10 mouse cellular contexts compared by ENCODE assay signal in the genomic region with DNA sequence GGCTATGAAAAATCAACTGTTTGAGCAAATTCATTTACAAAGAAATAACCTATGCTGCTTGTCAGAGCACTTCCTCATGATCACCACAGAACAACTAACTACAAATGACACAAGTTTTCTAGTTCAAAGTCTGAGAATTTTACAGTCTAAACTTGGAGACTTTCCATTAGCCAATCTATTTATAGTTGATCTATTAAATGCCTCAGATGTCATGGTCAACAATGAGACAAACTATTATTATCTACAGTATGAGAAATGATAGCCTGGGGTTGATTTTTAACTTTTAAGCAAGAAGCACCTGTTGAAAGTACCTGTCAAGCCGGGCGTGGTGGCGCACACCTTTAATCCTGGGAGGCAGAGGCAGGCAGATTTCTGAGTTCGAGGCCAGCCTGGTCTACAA. TPM values are rescaled to one million over a fixed set of nuclear protein-coding genes. Genes with fewer than 3 reads are reported as not detected.
A peak's percentile ranks its signal among the peaks of the same experiment; 100 is the strongest.
DNase-seq lines count a peak whose midpoint lies in the region; ATAC-seq and TF ChIP-seq lines count a peak whose summit lies in the region.
"Had no signal": no experiment of that assay in that cellular context is flagged by ENCODE, and none has a peak within 500 bp of the region (broad histone marks: within the 10 kb centered on the region; RNA-seq: fewer than 3 reads in every experiment).

No protein-coding gene starts in this region.

- H3K4me3 ChIP-seq in intestine, embryonic 14.5 days (ENCODE audit: low read depth, low read length) = no peak overlapping the region
- H3K4me3 ChIP-seq in intestine, embryonic 16.5 days (ENCODE audit: low read length) = no peak overlapping the region
- H3K4me3 ChIP-seq in midbrain, embryonic 12.5 days = no peak overlapping the region
- no peak overlapping the region for H3K4me3 ChIP-seq in midbrain, postnatal 0 days (ENCODE audit: low read depth, low read length)
- no peak overlapping the region for H3K4me3 ChIP-seq in limb, embryonic 14.5 days (replicated peaks; ENCODE audit: low read length)
- no peak overlapping the region for H3K4me3 ChIP-seq in stomach, embryonic 16.5 days (replicated peaks; ENCODE audit: low read length)

- 94% methylated on average over 4 of the region's 4 CpGs for WGBS in intestine, embryonic 14.5 days
- 78% methylated on average over 4 of the region's 4 CpGs for WGBS in intestine, embryonic 16.5 days
- WGBS in midbrain, embryonic 12.5 days = 94% methylated on average over 4 of the region's 4 CpGs
- WGBS in midbrain, postnatal 0 days = 97% methylated on average over 4 of the region's 4 CpGs
- WGBS in limb, embryonic 14.5 days = 96% methylated on average over 4 of the region's 4 CpGs
- WGBS in stomach, embryonic 16.5 days = 87% methylated on average over 4 of the region's 4 CpGs

- no peaks in the 10 kb centered on the region for H3K27me3 ChIP-seq in intestine, embryonic 14.5 days (replicated peaks; ENCODE audit: control insufficient read depth, insufficient read depth, low read length)
- no peaks in the 10 kb centered on the region for H3K27me3 ChIP-seq in intestine, embryonic 16.5 days (replicated peaks; ENCODE audit: control insufficient read depth, insufficient read depth, low read length)
- H3K27me3 ChIP-seq in midbrain, embryonic 12.5 days = no peaks in the 10 kb centered on the region
- no peaks in the 10 kb centered on the region for H3K27me3 ChIP-seq in midbrain, postnatal 0 days (ENCODE audit: insufficient read depth, low read length)
- no peaks in the 10 kb centered on the region for H3K27me3 ChIP-seq in limb, embryonic 14.5 days (ENCODE audit: control insufficient read depth, insufficient read depth, low read length)
- H3K27me3 ChIP-seq in stomach, embryonic 16.5 days (ENCODE audit: control insufficient read depth, insufficient read depth, low read length) = no peaks in the 10 kb centered on the region
- H3K27me3 ChIP-seq: megakaryocyte, embryonic 14.5 days had no signal

- no peak for TF ChIP-seq CTCF in midbrain, postnatal 0 days (IDR thresholded peaks at IDR 0.05)

- no peaks in the 10 kb centered on the region for H3K9me3 ChIP-seq in intestine, embryonic 14.5 days (ENCODE audit: control insufficient read depth, low read length)
- no peaks in the 10 kb centered on the region; the same call in 1 of the 2 replicates for H3K9me3 ChIP-seq in intestine, embryonic 16.5 days (ENCODE audit: control insufficient read depth, low read length)
- H3K9me3 ChIP-seq in midbrain, embryonic 12.5 days = no peaks in the 10 kb centered on the region
- no peaks in the 10 kb centered on the region for H3K9me3 ChIP-seq in midbrain, postnatal 0 days (ENCODE audit: low read length)
- no peaks in the 10 kb centered on the region for H3K9me3 ChIP-seq in limb, embryonic 14.5 days (ENCODE audit: control insufficient read depth, low read length)
- no peaks in the 10 kb centered on the region for H3K9me3 ChIP-seq in stomach, embryonic 16.5 days (replicated peaks; ENCODE audit: control insufficient read depth, low read length)
- H3K9me3 ChIP-seq: heart, embryonic 10.5 days; megakaryocyte, embryonic 14.5 days had no signal

- peak overlapping the region; percentile 78; the same call in 1 of the 2 replicates for H3K4me2 ChIP-seq in intestine, embryonic 14.5 days (ENCODE audit: low read length)
- H3K4me2 ChIP-seq in intestine, embryonic 16.5 days (ENCODE audit: low read depth, low read length) = no peak overlapping the region
- H3K4me2 ChIP-seq in midbrain, embryonic 12.5 days (replicated peaks) = peak overlapping the region; percentile 68; the same call in 1 of the 2 replicates
- H3K4me2 ChIP-seq in midbrain, postnatal 0 days (ENCODE audit: low read depth, low read length, poor library complexity, severe bottlenecking) = no peak overlapping the region
- 0 out of 2 replicates have a peak overlapping the region, but pooled peaks have one; percentile 72 for H3K4me2 ChIP-seq in limb, embryonic 14.5 days (replicated peaks; ENCODE audit: low read depth, low read length, severe bottlenecking)
- H3K4me2 ChIP-seq in stomach, embryonic 16.5 days (ENCODE audit: low read depth, low read length) = peak overlapping the region; percentile 64; the same call in 1 of the 2 replicates

- DNase-seq in intestine, embryonic 14.5 days (ENCODE audit: low spot score) = no peak
- no peak for DNase-seq in midbrain, postnatal 0 days (ENCODE audit: low spot score)
- DNase-seq in limb, embryonic 14.5 days (ENCODE audit: low spot score) = no peak
- DNase-seq in thymus, postnatal 10 days (ENCODE audit: low spot score in 2 of 2) = no peak
- DNase-seq: thymus, postnatal 14 days had no signal

- no peak for ATAC-seq in intestine, embryonic 14.5 days (replicated peaks; ENCODE audit: low FRiP score, low TSS enrichment, low read depth)
- no peak for ATAC-seq in intestine, embryonic 16.5 days
- no peak for ATAC-seq in midbrain, embryonic 12.5 days (ENCODE audit: low FRiP score, low read depth)
- ATAC-seq in midbrain, postnatal 0 days (ENCODE audit: low FRiP score) = no peak
- no peak for ATAC-seq in limb, embryonic 14.5 days (ENCODE audit: low FRiP score, low read depth)
- ATAC-seq in stomach, embryonic 16.5 days (ENCODE audit: insufficient read depth, low FRiP score) = no peak

- peaks cover 25% of the 10 kb centered on the region for H3K36me3 ChIP-seq in intestine, embryonic 14.5 days (ENCODE audit: control insufficient read depth, insufficient read depth, low read length)
- peaks cover 3% of the 10 kb centered on the region; the same call in 1 of the 2 replicates for H3K36me3 ChIP-seq in intestine, embryonic 16.5 days (ENCODE audit: control insufficient read depth, insufficient read depth, low read length)
- H3K36me3 ChIP-seq in midbrain, embryonic 12.5 days = peaks cover 17% of the 10 kb centered on the region
- no peaks in the 10 kb centered on the region for H3K36me3 ChIP-seq in midbrain, postnatal 0 days (ENCODE audit: insufficient read depth, low read length)
- peaks cover 8% of the 10 kb centered on the region for H3K36me3 ChIP-seq in limb, embryonic 14.5 days (ENCODE audit: control insufficient read depth, insufficient read depth, low read length)
- H3K36me3 ChIP-seq in stomach, embryonic 16.5 days (ENCODE audit: control insufficient read depth, insufficient read depth, low read length) = peaks cover 15% of the 10 kb centered on the region

- peaks cover 8% of the 10 kb centered on the region for H3K4me1 ChIP-seq in intestine, embryonic 14.5 days (replicated peaks; ENCODE audit: control insufficient read depth, insufficient read depth, low read length)
- no peaks in the 10 kb centered on the region for H3K4me1 ChIP-seq in intestine, embryonic 16.5 days (ENCODE audit: control insufficient read depth, insufficient read depth, low read length)
- H3K4me1 ChIP-seq in midbrain, embryonic 12.5 days = peaks cover 10% of the 10 kb centered on the region
- H3K4me1 ChIP-seq in midbrain, postnatal 0 days (ENCODE audit: insufficient read depth, low read length) = no peaks in the 10 kb centered on the region
- peaks cover 3% of the 10 kb centered on the region for H3K4me1 ChIP-seq in limb, embryonic 14.5 days (ENCODE audit: control insufficient read depth, insufficient read depth, low read length)
- peaks cover 7% of the 10 kb centered on the region; the same call in 1 of the 2 replicates for H3K4me1 ChIP-seq in stomach, embryonic 16.5 days (ENCODE audit: control insufficient read depth, insufficient read depth, low read length)

- TF ChIP-seq POLR2A in limb, embryonic 14.5 days (IDR thresholded peaks at IDR 0.05; ENCODE audit: borderline replicate concordance, extremely low read depth, insufficient read depth, insufficient read length) = no peak

- H3K27ac ChIP-seq in intestine, embryonic 14.5 days (ENCODE audit: low read depth) = no peak overlapping the region
- H3K27ac ChIP-seq in intestine, embryonic 16.5 days (ENCODE audit: low read length) = no peak overlapping the region
- no peak overlapping the region for H3K27ac ChIP-seq in midbrain, embryonic 12.5 days (replicated peaks)
- no peak overlapping the region for H3K27ac ChIP-seq in midbrain, postnatal 0 days (ENCODE audit: low read depth, low read length)
- no peak overlapping the region for H3K27ac ChIP-seq in limb, embryonic 14.5 days (replicated peaks; ENCODE audit: low read depth, low read length)
- H3K27ac ChIP-seq in stomach, embryonic 16.5 days (ENCODE audit: low read length) = no peak overlapping the region

- H3K9ac ChIP-seq in intestine, embryonic 14.5 days (ENCODE audit: low read length) = no peak overlapping the region
- H3K9ac ChIP-seq in intestine, embryonic 16.5 days (ENCODE audit: low read depth, low read length) = no peak overlapping the region
- no peak overlapping the region for H3K9ac ChIP-seq in midbrain, embryonic 12.5 days (replicated peaks)
- no peak overlapping the region for H3K9ac ChIP-seq in midbrain, postnatal 0 days (replicated peaks; ENCODE audit: low read length, poor library complexity, severe bottlenecking)
- H3K9ac ChIP-seq in limb, embryonic 14.5 days (ENCODE audit: low read depth, low read length, severe bottlenecking) = no peak overlapping the region
- H3K9ac ChIP-seq in stomach, embryonic 16.5 days (ENCODE audit: low read length) = no peak overlapping the region

RNA-seq across cellular contexts. Expression of a gene that starts 1.7 kb away (rescaled TPM):
- 510 and 552 TPM in 2 replicates for polyA plus RNA-seq in intestine, embryonic 14.5 days (2014; fragmentation: Nextera tagmentation; extraction: Ambion mirVana)
- polyA plus RNA-seq in intestine, embryonic 16.5 days (2015; fragmentation: Nextera tagmentation; extraction: Ambion mirVana) = 393 and 415 TPM in 2 replicates
- polyA plus RNA-seq in midbrain, embryonic 12.5 days (2016; fragmentation: Nextera tagmentation; extraction: Ambion mirVana) = 831 and 843 TPM in 2 replicates
- total RNA-seq in midbrain, postnatal 0 days (2014; rRNA removed) = 46.2 and 57.2 TPM in 2 replicates
- polyA plus RNA-seq in midbrain, postnatal 0 days (2015; fragmentation: Nextera tagmentation; extraction: Ambion mirVana) = 133 and 142 TPM in 2 replicates
- 203 and 273 TPM in 2 replicates for polyA plus RNA-seq in limb, embryonic 14.5 days (2012; rRNA removed)
- polyA plus RNA-seq in limb, embryonic 14.5 days (2014; fragmentation: Nextera tagmentation; extraction: Ambion mirVana) = 548 and 588 TPM in 2 replicates
- polyA plus RNA-seq in stomach, embryonic 16.5 days (2015; fragmentation: Nextera tagmentation; extraction: Ambion mirVana) = 357 and 363 TPM in 2 replicates

RNA-seq across cellular contexts. Expression of a gene that starts 27.3 kb away (rescaled TPM):
- 5,694 and 5,748 TPM in 2 replicates for polyA plus RNA-seq in intestine, embryonic 14.5 days (2014; fragmentation: Nextera tagmentation; extraction: Ambion mirVana)
- 5,222 and 5,444 TPM in 2 replicates for polyA plus RNA-seq in intestine, embryonic 16.5 days (2015; fragmentation: Nextera tagmentation; extraction: Ambion mirVana)
- 4,523 and 4,594 TPM in 2 replicates for polyA plus RNA-seq in midbrain, embryonic 12.5 days (2016; fragmentation: Nextera tagmentation; extraction: Ambion mirVana)
- 2,296 and 2,489 TPM in 2 replicates for total RNA-seq in midbrain, postnatal 0 days (2014; rRNA removed)
- polyA plus RNA-seq in midbrain, postnatal 0 days (2015; fragmentation: Nextera tagmentation; extraction: Ambion mirVana) = 5,099 and 5,106 TPM in 2 replicates
- 2,776 and 3,384 TPM in 2 replicates for polyA plus RNA-seq in limb, embryonic 14.5 days (2012; rRNA removed)
- 4,586 and 4,744 TPM in 2 replicates for polyA plus RNA-seq in limb, embryonic 14.5 days (2014; fragmentation: Nextera tagmentation; extraction: Ambion mirVana)
- 4,720 and 4,955 TPM in 2 replicates for polyA plus RNA-seq in stomach, embryonic 16.5 days (2015; fragmentation: Nextera tagmentation; extraction: Ambion mirVana)

RNA-seq across cellular contexts. Expression of a gene that starts 33.2 kb away (rescaled TPM):
- polyA plus RNA-seq in intestine, embryonic 14.5 days (2014; fragmentation: Nextera tagmentation; extraction: Ambion mirVana) = 25.7 and 26.2 TPM in 2 replicates
- 24.6 and 24.8 TPM in 2 replicates for polyA plus RNA-seq in intestine, embryonic 16.5 days (2015; fragmentation: Nextera tagmentation; extraction: Ambion mirVana)
- polyA plus RNA-seq in midbrain, embryonic 12.5 days (2016; fragmentation: Nextera tagmentation; extraction: Ambion mirVana) = 16.8 and 17.0 TPM in 2 replicates
- 38.0 and 45.1 TPM in 2 replicates for total RNA-seq in midbrain, postnatal 0 days (2014; rRNA removed)
- polyA plus RNA-seq in midbrain, postnatal 0 days (2015; fragmentation: Nextera tagmentation; extraction: Ambion mirVana) = 12.2 and 14.2 TPM in 2 replicates
- 17.6 and 20.9 TPM in 2 replicates for polyA plus RNA-seq in limb, embryonic 14.5 days (2012; rRNA removed)
- polyA plus RNA-seq in limb, embryonic 14.5 days (2014; fragmentation: Nextera tagmentation; extraction: Ambion mirVana) = 24.8 and 27.1 TPM in 2 replicates
- 30.9 and 31.0 TPM in 2 replicates for polyA plus RNA-seq in stomach, embryonic 16.5 days (2015; fragmentation: Nextera tagmentation; extraction: Ambion mirVana)

RNA-seq across cellular contexts. Expression of a gene that starts 53.7 kb away (rescaled TPM):
- 14.0 and 14.2 TPM in 2 replicates for polyA plus RNA-seq in intestine, embryonic 14.5 days (2014; fragmentation: Nextera tagmentation; extraction: Ambion mirVana)
- 9.2 and 9.3 TPM in 2 replicates for polyA plus RNA-seq in intestine, embryonic 16.5 days (2015; fragmentation: Nextera tagmentation; extraction: Ambion mirVana)
- 22.6 and 25.2 TPM in 2 replicates for polyA plus RNA-seq in midbrain, embryonic 12.5 days (2016; fragmentation: Nextera tagmentation; extraction: Ambion mirVana)
- total RNA-seq in midbrain, postnatal 0 days (2014; rRNA removed) = 139 and 153 TPM in 2 replicates
- 33.7 and 36.0 TPM in 2 replicates for polyA plus RNA-seq in midbrain, postnatal 0 days (2015; fragmentation: Nextera tagmentation; extraction: Ambion mirVana)
- 34.1 and 47.4 TPM in 2 replicates for polyA plus RNA-seq in limb, embryonic 14.5 days (2012; rRNA removed)
- polyA plus RNA-seq in limb, embryonic 14.5 days (2014; fragmentation: Nextera tagmentation; extraction: Ambion mirVana) = 12.4 and 12.9 TPM in 2 replicates
- polyA plus RNA-seq in stomach, embryonic 16.5 days (2015; fragmentation: Nextera tagmentation; extraction: Ambion mirVana) = 9.8 and 10.2 TPM in 2 replicates

Comparison
In these comparisons a context has a peak if more than half of its experiments do, and no peak if none do; other contexts are left out.
1. H3K4me2 ChIP-seq: peak in intestine, embryonic 14.5 days (single experiment), midbrain, embryonic 12.5 days (single experiment), limb, embryonic 14.5 days (single experiment) and stomach, embryonic 16.5 days (single experiment); none in intestine, embryonic 16.5 days (single experiment) and midbrain, postnatal 0 days (single experiment).